Mouse (Mus musculus) small intestine, adult 2 months (tissue): ENCODE measurements around the gene Ccdc88c.

Experiments used
- CTCF ChIP-seq: fragments of 200-500 bp; IDR thresholded peaks from 2 replicates; pipeline ENCODE4 v1.5.1; 2012; ENCODE audit warnings: low read depth, mild to moderate bottlenecking, control low read depth, inconsistent platforms, low read length, moderate library complexity, mixed read lengths; ENCODE audit not compliant: insufficient replicate concordance, insufficient read length; ENCODE audit errors: extremely low read depth
- POLR2A ChIP-seq: fragments of 200-500 bp; IDR thresholded peaks from 2 replicates; pipeline ENCODE4 v1.6.1; 2012; ENCODE audit warnings: low read depth, mild to moderate bottlenecking, control low read depth, inconsistent platforms, low read length, moderate library complexity

DNA sequence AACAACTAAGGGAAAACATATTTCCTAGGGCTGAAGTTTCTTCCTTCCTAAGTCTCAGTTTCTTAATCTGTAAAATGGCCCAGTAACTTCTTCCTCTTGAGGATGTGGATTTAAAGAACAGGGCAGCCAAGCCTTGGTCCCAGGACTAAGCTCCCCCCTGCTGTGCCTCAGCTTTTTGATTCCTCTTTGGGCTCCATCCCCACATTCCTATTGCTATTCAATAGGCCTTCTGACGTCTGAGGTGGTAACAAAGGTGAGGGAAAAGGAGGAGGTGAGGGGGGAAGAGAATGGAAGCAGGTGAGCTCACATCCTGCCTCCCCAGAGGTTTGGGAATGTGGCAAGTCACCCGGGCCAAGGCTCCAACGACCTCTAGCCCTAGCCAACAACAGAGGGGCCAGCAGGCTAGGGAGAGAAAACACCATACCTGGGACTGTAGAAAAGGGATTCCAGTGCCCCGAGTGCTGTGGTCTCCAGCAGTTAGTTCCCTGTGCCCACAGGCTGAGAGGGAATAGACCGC, 12.4 kb downstream of the Ccdc88c start:
- TF ChIP-seq CTCF (no peak), POLR2A (no peak)
